Mouse (Mus musculus) cerebellum, postnatal 25 days (tissue): ENCODE data around the gene Mtor.

ENCODE experiments used
- DNase-seq, 2 experiments: peaks; one replicate each; pipeline ENCODE4 v3.0.0; 2021; ENCODE audit warnings: mixed read lengths in 2 of 2

Gene Mtor

DNA sequence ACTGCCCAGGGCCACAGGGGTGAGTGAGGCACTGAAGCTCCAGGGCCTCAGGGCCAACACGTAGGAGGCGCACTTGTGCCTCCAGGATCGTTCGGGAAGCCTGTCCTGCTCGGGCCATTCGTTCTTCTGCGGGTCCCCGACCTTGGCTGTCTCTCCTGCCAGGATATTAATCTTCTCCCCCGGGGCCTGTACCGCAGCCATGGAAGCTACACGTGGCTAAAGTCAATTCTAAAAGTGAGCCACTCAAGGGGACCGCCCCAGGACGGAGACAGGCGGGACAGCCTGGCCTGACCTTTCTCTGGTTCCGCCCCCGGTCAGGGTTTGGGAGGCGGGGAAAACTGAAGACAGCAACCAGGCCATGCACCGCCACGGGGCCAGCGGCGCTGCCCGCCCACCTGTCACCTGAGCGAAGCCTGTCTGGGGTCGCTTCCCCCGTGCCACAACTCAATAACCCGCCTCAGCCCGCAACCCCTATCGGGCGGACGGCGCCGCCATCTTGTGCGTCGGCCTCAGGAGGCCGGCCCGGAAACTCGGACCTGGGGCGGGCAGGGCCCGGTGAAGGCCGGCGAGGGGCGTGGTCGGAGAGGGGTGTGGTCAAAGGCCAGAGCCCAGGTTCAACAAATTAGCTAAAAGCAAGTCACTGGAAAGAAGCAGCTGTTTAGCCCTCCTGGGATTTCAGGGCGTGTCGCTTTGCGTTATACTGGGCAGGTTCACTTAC lies 4.0 kb upstream of the Mtor start, which contains the start of gene Ubiad1:
Ubiad1 (minus strand) TSS at position 522 of the 718 bp plus-strand sequence.
- peak; percentile 87 to 91 for DNase-seq

- peak in 1 of 2 experiments; percentile 51 for DNase-seq
Observed at GRCm38 (mm10) chr4:148448853-148449245, 438 bp downstream of the Mtor start.

DNA sequence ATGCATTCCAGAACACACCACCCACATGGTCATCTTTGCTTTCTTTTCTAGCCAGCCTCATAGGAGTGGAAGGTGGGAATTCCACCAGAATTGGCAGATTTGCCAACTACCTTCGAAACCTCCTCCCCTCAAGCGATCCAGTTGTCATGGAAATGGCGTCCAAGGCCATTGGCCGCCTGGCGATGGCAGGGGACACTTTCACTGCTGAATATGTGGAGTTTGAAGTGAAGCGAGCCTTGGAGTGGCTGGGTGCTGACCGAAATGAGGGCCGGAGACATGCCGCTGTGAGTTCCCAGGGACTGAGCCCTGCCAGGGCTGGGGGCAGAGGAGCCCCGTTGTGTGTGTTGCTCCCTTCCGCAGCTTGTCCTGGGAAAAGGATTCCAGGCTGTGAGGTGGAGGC lies 5.3 kb downstream of the Mtor start:
- no peak for DNase-seq

- DNase-seq, result no peak
Observed at GRCm38 (mm10) chr4:148455477-148456025, 7.1 kb downstream of the Mtor start.

DNA sequence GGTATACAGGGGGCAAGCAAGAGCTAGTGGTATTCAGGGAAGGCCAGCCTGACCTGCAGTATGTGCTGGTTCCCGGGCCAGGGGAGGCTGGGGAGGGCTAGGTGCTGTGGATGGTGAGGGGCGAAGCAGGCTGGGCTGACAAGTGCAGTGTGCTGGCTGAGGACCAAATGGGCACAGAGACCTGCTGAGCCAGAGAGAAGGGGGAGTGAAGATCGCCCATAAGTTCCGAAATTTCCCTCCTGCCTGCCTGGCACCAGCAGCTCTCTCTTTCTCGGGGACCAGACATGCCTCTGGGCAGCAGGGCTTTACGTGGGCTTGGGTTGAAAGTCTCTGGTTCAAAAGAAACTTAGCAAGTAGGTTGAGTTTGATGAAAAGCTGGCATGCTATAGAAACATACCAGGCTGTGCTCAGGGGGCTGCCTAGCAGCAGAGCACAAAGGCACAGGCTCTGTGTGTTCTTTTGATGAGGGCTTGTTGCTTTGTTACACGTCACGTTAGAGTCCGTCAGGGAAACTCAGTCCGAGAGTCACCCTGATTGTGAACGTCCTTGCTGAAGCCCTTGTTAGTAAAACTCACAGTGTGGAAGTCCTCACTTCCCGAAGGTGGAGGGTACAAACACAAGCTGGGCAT lies 12.4 kb downstream of the Mtor start:
- peak in 1 of 2 experiments; percentile 27 for DNase-seq

GRCm38 (mm10) chr4:148461772-148462171 lies 13.4 kb downstream of the Mtor start:
- DNase-seq, result no peak

DNA sequence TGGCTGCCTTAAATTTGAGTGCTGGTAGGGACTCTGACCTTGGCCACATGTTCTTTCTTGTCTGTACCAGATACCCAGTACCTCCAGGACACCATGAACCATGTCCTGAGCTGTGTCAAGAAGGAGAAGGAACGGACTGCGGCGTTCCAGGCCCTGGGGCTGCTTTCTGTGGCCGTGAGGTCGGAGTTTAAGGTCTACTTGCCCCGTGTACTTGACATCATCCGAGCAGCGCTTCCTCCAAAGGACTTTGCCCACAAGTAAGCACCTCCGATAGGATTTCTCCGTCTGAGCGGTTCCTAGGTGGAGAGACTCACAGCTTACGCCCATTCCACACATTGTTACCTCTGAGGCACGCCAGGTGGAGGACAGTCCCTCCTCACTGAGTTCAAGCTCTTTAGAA lies 14.3 kb downstream of the Mtor start:
- no peak for DNase-seq

DNA sequence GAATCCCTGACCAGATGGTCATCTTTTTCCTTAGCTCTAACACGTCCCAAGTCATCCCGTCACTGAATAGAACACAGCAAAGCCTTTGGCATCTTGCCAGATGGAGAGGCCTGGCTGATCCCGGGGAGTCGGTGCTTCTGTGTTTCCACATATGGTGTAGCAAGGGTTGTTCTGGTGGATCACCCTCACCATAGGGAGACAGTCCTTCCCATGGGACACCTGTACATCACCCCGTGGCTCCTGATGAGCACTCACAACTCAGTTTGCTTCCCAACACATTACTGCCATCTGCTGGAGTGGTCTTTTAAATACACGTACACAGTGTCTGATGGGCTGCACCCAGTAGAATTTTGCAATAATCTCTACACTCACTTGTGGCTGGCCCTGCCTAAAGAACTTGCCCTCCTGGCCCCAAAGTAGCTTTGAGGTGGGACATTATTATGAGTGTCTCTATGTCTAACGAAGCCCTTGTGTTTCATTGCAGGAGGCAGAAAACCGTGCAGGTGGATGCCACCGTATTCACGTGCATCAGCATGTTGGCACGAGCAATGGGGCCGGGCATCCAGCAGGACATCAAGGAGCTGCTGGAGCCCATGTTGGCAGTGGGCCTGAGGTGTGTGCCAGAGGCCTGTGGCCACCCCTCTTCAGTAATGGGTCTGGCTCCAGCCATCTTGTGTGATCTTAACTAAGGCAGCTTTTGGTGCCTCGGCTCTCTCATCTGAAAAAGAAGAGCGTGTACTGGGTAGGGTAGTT lies 15.0 kb downstream of the Mtor start:
- peak; percentile 70 to 71 for DNase-seq

DNA sequence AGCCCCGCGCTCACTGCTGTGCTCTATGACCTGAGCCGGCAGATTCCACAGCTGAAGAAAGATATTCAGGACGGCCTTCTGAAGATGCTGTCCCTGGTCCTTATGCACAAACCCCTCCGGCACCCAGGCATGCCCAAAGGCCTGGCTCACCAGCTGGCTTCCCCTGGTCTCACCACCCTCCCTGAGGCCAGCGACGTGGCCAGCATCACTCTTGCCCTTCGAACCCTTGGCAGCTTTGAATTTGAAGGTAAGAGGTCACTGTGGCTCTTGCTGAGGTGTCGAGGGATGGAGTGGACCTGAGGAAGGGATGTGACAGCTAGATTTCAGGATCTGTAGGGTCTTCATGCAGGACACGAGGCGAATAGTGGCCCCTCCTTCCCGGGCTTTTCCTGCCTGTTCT lies 15.9 kb downstream of the Mtor start:
- DNase-seq, result no peak

GRCm38 (mm10) chr4:148464869-148465268 lies 16.5 kb downstream of the Mtor start:
- DNase-seq, result no peak

- no peak for DNase-seq
Observed at GRCm38 (mm10) chr4:148466511-148467079, 18.2 kb downstream of the Mtor start.

DNA sequence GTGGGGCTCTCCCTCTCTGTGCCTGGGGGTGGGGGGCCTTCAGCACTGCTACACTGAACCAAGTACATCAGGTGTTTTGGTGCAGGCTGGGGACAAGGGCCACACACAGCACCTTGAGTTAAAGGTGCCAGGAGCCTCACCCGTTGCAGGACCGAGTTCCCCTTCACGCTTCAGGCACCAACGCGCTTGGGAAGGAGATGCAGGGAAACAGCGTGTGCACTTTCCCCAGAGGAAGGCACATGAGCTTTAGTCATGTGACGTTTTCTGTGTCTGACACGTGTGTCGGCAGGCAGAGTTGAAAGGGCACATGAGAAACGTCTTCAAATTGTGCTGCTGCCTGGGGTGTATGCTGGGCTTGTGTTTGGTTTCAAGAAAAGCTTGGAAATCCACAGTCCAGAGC lies 20.0 kb downstream of the Mtor start:
- no peak for DNase-seq

- DNase-seq, result no peak
Observed at GRCm38 (mm10) chr4:148469487-148470252, 21.3 kb downstream of the Mtor start.

DNA sequence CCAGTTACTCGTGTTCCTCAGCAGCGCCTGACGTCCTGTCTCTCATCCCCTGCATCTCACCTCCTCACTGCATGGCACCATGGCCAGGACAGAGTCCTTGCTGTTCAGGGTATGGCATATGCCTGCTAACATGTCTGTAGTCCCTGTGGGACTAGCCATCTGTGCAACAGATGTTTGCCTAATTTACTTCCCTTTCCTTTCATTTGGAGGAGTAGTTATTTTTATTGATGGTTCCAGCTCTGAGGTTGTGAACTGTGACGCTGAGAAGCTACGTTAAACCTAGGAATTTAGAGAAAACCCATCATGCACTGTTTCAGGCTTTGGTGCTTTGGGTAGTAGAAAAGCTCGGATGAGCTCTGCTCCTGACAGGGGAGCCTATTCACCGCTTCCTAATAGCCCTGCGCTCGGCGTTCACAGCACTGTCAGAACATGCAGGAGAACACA lies 23.0 kb downstream of the Mtor start:
- no peak for DNase-seq

DNA sequence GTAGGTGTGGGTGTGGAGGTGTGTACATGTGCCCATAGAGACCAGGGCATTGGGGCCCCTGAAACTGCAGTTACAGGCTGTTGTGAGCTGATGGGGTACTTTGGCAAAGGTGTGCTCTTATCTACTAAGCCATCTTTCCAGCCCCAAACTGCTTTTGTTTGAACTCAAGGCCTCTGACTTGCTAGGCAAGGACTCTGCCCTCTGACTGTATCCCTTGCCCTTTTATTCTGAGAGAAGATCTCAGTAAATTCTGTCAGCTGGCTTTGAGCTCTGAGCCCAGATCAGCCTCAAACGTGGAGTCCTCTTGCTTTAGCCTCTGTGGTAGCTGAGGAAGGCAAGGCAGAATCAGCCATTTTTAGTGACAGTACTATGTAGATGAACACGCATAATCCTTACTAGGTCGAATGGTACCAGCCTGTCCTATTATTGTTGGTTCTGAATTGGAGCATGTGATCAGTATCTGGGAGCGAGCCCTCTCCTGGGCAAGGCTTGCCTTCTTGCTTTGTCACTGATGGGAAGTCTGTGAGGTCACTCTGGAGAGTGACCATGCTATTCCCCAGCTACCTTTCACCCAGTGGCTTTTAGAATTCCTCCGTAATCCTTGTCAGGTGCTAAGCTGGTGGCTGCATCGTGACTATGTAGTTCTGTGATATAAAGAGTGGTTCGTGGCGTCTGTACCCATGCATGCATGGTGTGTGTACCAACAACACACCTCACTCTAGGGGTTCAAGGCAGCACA lies 24.2 kb downstream of the Mtor start:
- no peak for DNase-seq

- no peak for DNase-seq
Observed at GRCm38 (mm10) chr4:148473496-148473895, 25.1 kb downstream of the Mtor start.

- no peak for DNase-seq
Observed at GRCm38 (mm10) chr4:148480245-148480644, 31.8 kb downstream of the Mtor start.

- DNase-seq, result no peak
Observed at GRCm38 (mm10) chr4:148481557-148482168, 33.3 kb downstream of the Mtor start.

- no peak for DNase-seq
Observed at GRCm38 (mm10) chr4:148484511-148484910, 36.1 kb downstream of the Mtor start.

DNA sequence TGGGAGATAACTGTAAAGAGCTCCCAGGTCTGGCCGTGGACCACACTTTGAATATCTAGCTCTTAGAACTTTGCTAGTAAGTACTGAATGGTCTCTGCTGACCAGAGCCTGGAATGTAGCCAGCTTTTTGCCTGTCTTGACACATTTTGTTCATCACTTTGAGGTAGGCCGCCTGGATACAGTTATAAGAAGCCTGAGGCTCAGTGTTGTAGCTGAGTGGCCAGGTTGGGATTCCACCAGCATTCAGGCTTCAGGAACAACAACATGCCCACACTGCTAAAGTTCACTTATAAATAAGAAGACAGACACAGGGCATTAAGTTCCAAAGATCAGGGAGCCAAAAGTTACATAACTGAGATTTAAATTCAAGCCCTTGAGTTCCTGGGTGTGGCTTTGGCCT lies 39.4 kb downstream of the Mtor start:
- DNase-seq, result no peak

GRCm38 (mm10) chr4:148490502-148490901 lies 42.1 kb downstream of the Mtor start:
- DNase-seq, result no peak
